Mouse (Mus musculus): Measurements from ENCODE around the gene Olfr796. TPM values are rescaled to one million over a fixed set of nuclear protein-coding genes. Genes with fewer than 3 reads are reported as not detected.

Gene Olfr796
- not detected for total RNA-seq (2021)

GRCm38 (mm10) chr10:129612470-129612869 is at the start of gene Olfr796:
TSS of gene Olfr796 (minus strand) at chr10:129612570.
- no peak for DNase-seq

GRCm38 (mm10) chr10:129657394-129657793 is 45.0 kb upstream of the Olfr796 start, which contains the start of gene Olfr800:
TSS of gene Olfr800 (plus strand) at chr10:129657694.
- DNase-seq, result no peak

DNA sequence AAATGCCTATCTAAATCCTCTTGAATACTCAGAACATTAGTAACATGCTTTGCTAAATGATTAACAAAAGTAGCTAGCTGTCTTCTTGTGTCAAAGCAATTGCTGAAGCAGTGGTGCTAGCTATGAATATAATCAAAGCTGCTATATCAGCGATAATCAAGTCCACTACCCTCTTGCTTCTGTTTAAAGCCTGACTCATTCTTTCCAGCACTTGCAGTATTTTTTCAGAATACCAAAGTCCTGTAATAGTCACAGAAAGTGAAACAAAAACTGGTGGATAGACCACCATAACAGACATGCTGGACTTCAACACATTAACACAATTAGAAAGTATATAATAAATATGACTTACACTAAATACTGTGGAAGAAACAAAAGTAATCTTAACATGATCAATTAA is 39.4 kb upstream of the Olfr796 start:
- no peak for DNase-seq

DNA sequence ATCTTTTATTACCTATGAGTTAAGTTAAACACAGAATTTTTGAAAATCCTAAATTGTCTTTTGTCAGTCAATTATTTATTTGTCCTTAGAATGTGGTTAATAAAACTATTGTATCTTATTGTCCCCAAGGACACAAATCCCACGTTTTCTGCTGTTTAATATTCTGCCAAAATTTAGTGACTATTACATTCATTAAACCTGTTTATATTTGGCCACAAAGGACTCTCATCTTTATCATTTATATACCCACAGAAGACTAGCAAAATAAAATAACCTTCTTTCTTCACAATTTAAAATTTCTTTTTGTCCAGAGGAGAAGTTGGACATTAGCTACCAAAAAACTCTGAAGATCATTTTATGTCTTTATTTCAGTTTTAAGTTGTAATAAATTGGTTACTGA is 24.8 kb upstream of the Olfr796 start, which contains the start of gene Olfr799:
Gene Olfr799, plus strand, starts transcription at position 301 of the 400 bp plus-strand sequence.
- DNase-seq, result no peak

- no peak for DNase-seq
Measured at GRCm38 (mm10) chr10:129627834-129628233, 15.5 kb upstream of the Olfr796 start, which contains the start of gene Olfr798. TSS of gene Olfr798 (minus strand) at chr10:129627934.

GRCm38 (mm10) chr10:129623251-129623650 is 10.9 kb upstream of the Olfr796 start:
- DNase-seq, result no peak

GRCm38 (mm10) chr10:129621724-129622123 is 9.4 kb upstream of the Olfr796 start:
- no peak for DNase-seq

- no peak for DNase-seq
Measured at GRCm38 (mm10) chr10:129577066-129577465, 35.3 kb downstream of the Olfr796 start.

DNA sequence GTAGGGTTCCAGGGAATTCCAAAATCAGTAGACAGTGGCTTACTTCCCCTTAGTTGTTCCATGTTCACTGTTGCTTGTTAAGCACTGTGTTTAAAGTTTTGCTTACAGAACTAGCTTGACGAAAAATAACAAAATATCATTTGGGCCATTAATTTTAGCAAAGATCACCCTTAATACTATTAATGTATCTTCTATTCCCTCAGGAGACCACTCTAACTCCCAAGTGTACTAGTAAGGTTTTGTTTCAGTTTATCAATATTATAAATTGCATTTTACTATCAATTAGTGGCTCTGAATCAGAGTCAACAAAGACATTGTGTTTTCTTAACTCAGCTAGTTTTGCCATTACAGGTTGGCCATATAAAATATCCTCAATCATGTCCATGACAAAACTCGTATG is 45.0 kb downstream of the Olfr796 start, which contains the start of gene Olfr794:
Gene Olfr794, plus strand, starts transcription at position 301 of the 400 bp plus-strand sequence.
- DNase-seq, result no peak

Small RNAs within 50 kb of the gene (microRNA-seq; reads per million reads assigned to microRNA genes)
- gene Gm23252, result 0 reads per million in 2 experiments

Other genes with a start within 250 kb of the Olfr796 start
- gene Olfr784, start 228.5 kb downstream of the Olfr796 start, total RNA-seq (2021), result under 1 TPM; 0.15 TPM
- not detected for gene Olfr785, start 207.1 kb downstream of the Olfr796 start, total RNA-seq (2021)
- not detected for gene Olfr786, start 185.3 kb downstream of the Olfr796 start, total RNA-seq (2021)
- gene Olfr787, start 150.7 kb downstream of the Olfr796 start, total RNA-seq (2021), result not detected
- gene Olfr788, start 141.6 kb downstream of the Olfr796 start, total RNA-seq (2021), result not detected
- gene Olfr789, start 127.8 kb downstream of the Olfr796 start, total RNA-seq (2021), result not detected
- not detected for gene Olfr790, start 114.1 kb downstream of the Olfr796 start, total RNA-seq (2021)
- gene Olfr791, start 90.8 kb downstream of the Olfr796 start, total RNA-seq (2021), result not detected
- gene Olfr792, start 73.4 kb downstream of the Olfr796 start, total RNA-seq (2021), result not detected
- not detected for gene Olfr794, start 44.9 kb downstream of the Olfr796 start, total RNA-seq (2021)
- gene Olfr798, start 15.4 kb upstream of the Olfr796 start, total RNA-seq (2021), result not detected
- not detected for gene Olfr799, start 24.9 kb upstream of the Olfr796 start, total RNA-seq (2021)
- not detected for gene Olfr800, start 45.1 kb upstream of the Olfr796 start, total RNA-seq (2021)
- not detected for gene Olfr801, start 61.3 kb upstream of the Olfr796 start, total RNA-seq (2021)
- gene Olfr802, start 75.6 kb upstream of the Olfr796 start, total RNA-seq (2021), result under 1 TPM in 1 of 2 experiments, not detected in 1; 0.05 TPM
- gene Olfr803, start 81.7 kb upstream of the Olfr796 start, total RNA-seq (2021), result not detected
- gene Olfr804, start 90.6 kb upstream of the Olfr796 start, total RNA-seq (2021), result not detected
- not detected for gene Olfr805, start 116.8 kb upstream of the Olfr796 start, total RNA-seq (2021)
- not detected for gene Olfr806, start 129.4 kb upstream of the Olfr796 start, total RNA-seq (2021)
- gene Olfr807, start 145.2 kb upstream of the Olfr796 start, total RNA-seq (2021), result not detected
- not detected for gene Olfr808, start 152.9 kb upstream of the Olfr796 start, total RNA-seq (2021)
- not detected for gene Olfr809, start 162.1 kb upstream of the Olfr796 start, total RNA-seq (2021)
- gene Olfr810, start 182.3 kb upstream of the Olfr796 start, total RNA-seq (2021), result not detected
- not detected for gene Olfr811, start 191.8 kb upstream of the Olfr796 start, total RNA-seq (2021)
- gene Olfr812, start 233.5 kb upstream of the Olfr796 start, total RNA-seq (2021), result not detected
- gene Olfr813, start 242.8 kb upstream of the Olfr796 start, total RNA-seq (2021), result not detected

Data from layer of hippocampus, postnatal 36 days (tissue).